Mouse (Mus musculus) heart, postnatal 4 days (tissue): Measurements from ENCODE around the gene Dnah7b. TPM values are rescaled to one million over a fixed set of nuclear protein-coding genes. Genes with fewer than 3 reads are reported as not detected.
"Not testable (repeated sequence)": the region's sequence is repeated elsewhere in the genome, so short reads cannot be mapped to it uniquely, and the experiment has no call there.

ENCODE experiments used
- DNase-seq: peaks from one replicate; pipeline ENCODE4 v3.0.0; 2021
- total RNA-seq, 2 experiments: library from RNA; stranded (reverse); gene quantifications; 2 replicates each; pipeline ENCODE4 v1.2.3; 2021

The Dnah7b gene
- total RNA-seq, 2 experiments from 2014 or later = 1.5 to 2.8 TPM

DNA sequence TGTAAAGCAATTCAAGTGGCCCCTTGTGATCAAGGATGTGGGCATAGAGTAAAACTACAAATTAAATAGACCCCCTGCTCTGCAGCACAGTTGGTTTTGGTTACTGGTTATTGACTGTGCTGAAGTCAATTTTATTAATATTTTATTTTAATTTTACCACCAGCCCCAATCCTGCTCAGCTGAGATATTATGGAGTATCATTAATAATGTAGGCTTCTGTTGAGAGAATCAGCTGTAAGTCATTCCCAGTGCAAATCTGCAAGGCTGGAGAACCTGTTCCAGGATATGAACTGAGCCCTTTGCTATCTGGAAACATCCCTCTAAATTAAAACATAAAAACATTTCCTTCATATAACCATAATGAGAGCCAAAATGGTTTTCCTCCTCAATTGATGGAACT, 259.8 kb downstream of the Dnah7b start:
- not testable (repeated sequence) for DNase-seq

GRCm38 (mm10) chr1:46345301-46345700, 279.2 kb downstream of the Dnah7b start:
- DNase-seq = not testable (repeated sequence)

DNA sequence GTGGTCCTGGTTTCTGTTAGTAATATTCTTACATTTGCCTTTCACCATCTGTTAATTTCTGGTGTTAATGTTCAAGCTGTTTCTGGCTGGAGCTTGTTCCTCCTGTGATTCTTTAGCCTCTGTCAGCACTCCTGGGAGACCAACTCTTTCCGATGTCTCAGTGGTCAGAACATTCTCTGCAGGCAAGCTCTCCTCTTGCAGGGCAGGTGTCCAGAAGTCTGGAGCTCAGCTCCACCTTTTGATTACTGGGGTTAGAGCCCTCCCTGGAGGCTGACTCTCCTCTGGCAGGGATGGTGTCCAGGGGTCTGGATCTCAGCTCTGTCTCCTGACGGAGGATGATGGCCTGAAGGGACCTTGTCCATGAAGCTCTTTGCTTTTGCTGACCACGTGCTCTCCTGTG, 314.5 kb downstream of the Dnah7b start:
- not testable (repeated sequence) for DNase-seq

- DNase-seq = not testable (repeated sequence)
These were observed 328.7 kb downstream of the Dnah7b start for GRCm38 (mm10) chr1:46394681-46395297.

DNA sequence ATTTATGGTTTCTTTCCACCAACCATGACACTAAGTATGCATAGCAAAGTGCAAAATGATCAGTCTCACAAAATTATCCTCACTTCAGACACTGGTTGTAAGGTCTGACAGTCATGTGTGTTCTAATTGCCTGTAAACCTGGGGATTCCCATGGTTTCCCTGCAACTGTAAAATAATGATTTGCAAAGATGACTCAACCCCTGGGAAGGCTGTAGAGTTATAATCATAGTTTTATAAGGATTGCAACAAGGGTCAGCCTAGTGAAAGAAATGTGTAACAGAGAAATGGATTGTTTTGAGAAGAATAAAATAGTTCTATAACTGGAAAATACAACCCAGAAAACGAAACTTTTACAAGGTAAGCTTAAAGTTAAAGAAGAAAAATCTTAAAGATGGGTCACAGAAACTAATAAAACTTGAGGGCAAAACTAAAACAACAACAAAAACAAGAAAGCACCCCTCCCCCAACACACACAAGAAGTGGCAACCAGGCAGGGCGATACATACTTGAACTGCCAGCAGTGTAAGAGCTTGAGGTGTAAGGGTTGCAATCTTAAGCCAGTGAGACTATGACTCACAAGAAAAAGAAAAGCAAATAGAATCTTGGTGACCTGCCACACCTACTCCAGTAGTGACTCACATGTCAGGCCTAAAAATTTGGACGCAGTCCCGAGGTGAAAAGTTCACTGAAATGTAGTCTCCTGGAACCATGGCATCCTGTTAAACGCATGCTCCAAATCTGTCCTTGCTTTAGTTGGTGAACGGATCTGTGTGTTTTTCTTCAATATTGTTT, 342.4 kb downstream of the Dnah7b start:
- DNase-seq = peak; percentile 9

- DNase-seq = not testable (repeated sequence)
These were observed 348.7 kb downstream of the Dnah7b start for GRCm38 (mm10) chr1:46414798-46415197.

DNA sequence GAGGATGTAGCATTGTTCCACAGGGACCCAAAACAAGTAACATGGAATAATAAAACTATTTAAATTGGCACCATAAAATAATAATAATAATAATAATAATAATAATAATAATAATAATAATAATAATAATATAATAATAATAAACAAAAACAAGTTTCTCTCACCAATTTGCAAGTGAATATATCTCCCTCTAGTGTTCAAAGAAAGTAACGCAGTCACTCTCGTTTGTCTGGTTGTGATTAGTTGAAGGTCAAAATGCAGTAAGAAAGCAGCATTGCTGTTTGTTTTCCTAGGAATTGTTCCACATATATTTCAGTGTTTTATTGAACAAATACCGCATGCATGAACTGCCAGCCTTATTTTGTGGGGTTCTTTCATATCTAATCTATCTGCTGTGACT, 350.8 kb downstream of the Dnah7b start:
- DNase-seq = not testable (repeated sequence)

- DNase-seq = not testable (repeated sequence)
These were observed 352.9 kb downstream of the Dnah7b start for GRCm38 (mm10) chr1:46418966-46419365.

Other genes starting within 250 kb of the Dnah7b start
- gene Gm5269, start 176.0 kb upstream of the Dnah7b start, total RNA-seq = not detected
- gene Slc40a1, start 139.8 kb upstream of the Dnah7b start, total RNA-seq = 10 to 100 TPM; 12.9 to 14.0 TPM